Mouse (Mus musculus): ENCODE data around the gene Tesc.

GRCm38 (mm10) chr5:118029035-118029408 is 1.5 kb downstream of the Tesc start:
- no peak for TF ChIP-seq GATA1 (IDR thresholded peaks at IDR 0.05; ENCODE audit: low read length)
- no peak for TF ChIP-seq TAL1 (IDR thresholded peaks at IDR 0.05; ENCODE audit: low read length)

All from erythroblast, embryonic 14.5 days (primary cell).